Mouse (Mus musculus) cerebellum, adult 2 months (tissue): Measurements from ENCODE around the gene Rgp1.

Experiments used
- CTCF ChIP-seq: fragments of 200-500 bp; IDR thresholded peaks from 2 replicates; pipeline ENCODE4 v1.5.1; 2011; ENCODE audit warnings: low read depth, mild to moderate bottlenecking, control low read depth, low read length, moderate library complexity, borderline replicate concordance; ENCODE audit not compliant: insufficient read depth
- POLR2A ChIP-seq: fragments of 200-500 bp; IDR thresholded peaks from 2 replicates; pipeline ENCODE4 v1.6.1; 2011; ENCODE audit warnings: low read length, control low read depth, borderline replicate concordance; ENCODE audit not compliant: insufficient read depth

DNA sequence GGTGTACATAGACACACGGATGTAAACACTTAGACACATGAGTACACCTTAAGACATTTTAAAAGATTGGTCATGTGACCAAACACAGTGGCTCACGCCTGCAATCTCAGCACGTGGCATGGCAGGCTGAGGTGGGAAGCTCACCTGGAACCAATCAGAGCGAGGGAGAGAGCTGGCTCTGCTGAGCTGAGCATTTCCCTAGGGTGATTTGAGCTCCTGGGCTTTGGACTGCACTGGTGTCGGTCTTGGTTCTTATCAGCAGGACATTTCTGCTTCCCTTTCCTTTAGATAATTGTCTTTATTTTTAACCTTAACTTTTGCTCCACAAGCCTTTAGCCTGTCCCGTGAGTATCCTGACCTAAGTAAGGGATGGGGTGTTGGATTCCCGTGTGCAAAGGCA lies 9.2 kb downstream of the Rgp1 start:
- TF ChIP-seq CTCF = no peak
- no peak for TF ChIP-seq POLR2A
